Mouse (Mus musculus) intestine, embryonic 14.5 days (tissue): ENCODE measurements at regions not wholly inside any gene's neighbourhood (a gene's known extent, or its start where the extent isn't known, plus 50 kb on each side); places are given as distances from the start of the nearest gene placed in this dataset.

Experiments
- ATAC-seq: fragments of 200-750 bp; cut with Nextera tagmentation; replicated peaks from 2 replicates; pipeline ENCODE4 v1.8.0; 2017; ENCODE audit warnings: low read depth, moderate number of reproducible peaks, moderate TSS enrichment, moderate library complexity; ENCODE audit not compliant: low FRiP score, low TSS enrichment
- DNase-seq: peaks from one replicate; pipeline ENCODE4 v3.0.0-alpha.2; 2018; ENCODE audit warnings: low spot score
- H3K27ac ChIP-seq: fragments of 300-500 bp; sonication (generic); 2 replicates; pipeline ENCODE4 v1.5.1; 2014; ENCODE audit warnings: low read depth, mild to moderate bottlenecking, control low read depth
- H3K27me3 ChIP-seq: fragments of 300-500 bp; sonication (generic); replicated peaks from 2 replicates; pipeline ENCODE4 v1.6.1; 2014; ENCODE audit warnings: low read length, control low read depth; ENCODE audit not compliant: control insufficient read depth, insufficient read depth
- H3K36me3 ChIP-seq: fragments of 300-500 bp; sonication (generic); 2 replicates; pipeline ENCODE4 v1.6.1; 2014; ENCODE audit warnings: low read length, control low read depth; ENCODE audit not compliant: control insufficient read depth, insufficient read depth
- H3K4me1 ChIP-seq: fragments of 300-500 bp; sonication (generic); replicated peaks from 2 replicates; pipeline ENCODE4 v1.6.1; 2014; ENCODE audit warnings: low read length, control low read depth, mixed read lengths; ENCODE audit not compliant: control insufficient read depth, insufficient read depth
- H3K4me2 ChIP-seq: fragments of 300-500 bp; sonication (generic); 2 replicates; pipeline ENCODE4 v1.6.1; 2014; ENCODE audit warnings: low read length
- H3K4me3 ChIP-seq: fragments of 300-500 bp; sonication (generic); 2 replicates; pipeline ENCODE4 v1.5.1; 2014; ENCODE audit warnings: low read depth, low read length, control low read depth, mixed read lengths
- H3K9ac ChIP-seq: fragments of 300-500 bp; sonication (generic); 2 replicates; pipeline ENCODE4 v1.6.1; 2014; ENCODE audit warnings: mild to moderate bottlenecking, low read length
- H3K9me3 ChIP-seq: fragments of 300-500 bp; sonication (generic); 2 replicates; pipeline ENCODE4 v1.6.1; 2016; ENCODE audit warnings: low read length, control low read depth; ENCODE audit not compliant: control insufficient read depth
- WGBS: fragments of 180-500 bp; shearing (Covaris S2); extraction: QIAGEN DNeasy Blood & Tissue Kit; methylation state at CpG from one replicate; pipeline ENCODE4 v1.1.7; 2014; 5-methylcytosine and 5-hydroxymethylcytosine counted together

DNA sequence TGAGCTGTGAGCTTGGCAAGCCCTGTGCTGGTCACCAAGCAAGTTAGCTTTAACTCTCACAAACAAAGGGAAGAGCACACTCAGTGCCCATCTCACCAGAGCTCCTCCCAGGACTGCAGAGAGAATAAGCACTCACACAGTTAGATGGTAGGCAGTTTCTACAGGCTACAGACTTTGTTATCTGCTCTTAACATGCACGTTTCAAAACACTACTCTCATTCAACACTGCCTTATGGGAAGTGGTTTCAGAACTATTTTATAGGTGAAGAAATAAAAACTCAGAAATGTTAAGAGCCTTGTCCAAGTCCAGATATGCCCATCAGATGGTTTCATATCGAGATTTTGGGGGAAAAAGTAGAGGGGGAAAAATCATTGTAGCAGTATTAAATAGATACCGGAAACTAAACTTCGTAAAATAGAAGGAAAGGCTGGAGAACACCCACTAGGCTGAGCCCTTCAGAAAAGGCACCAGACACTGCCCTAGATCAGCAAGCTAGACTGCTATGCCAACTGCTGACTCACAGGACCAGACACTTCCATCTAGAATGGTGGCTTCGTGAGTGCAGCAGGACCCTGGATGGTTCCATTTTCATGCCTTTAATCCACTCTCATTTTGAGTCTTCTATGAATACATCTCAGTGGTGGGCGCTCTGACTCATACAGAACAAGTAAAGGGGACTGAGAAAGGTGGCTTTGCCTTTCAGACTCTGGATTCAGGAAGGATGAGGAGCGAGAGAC is 51.3 kb upstream of the Serbp1 start:
- H3K9me3 ChIP-seq: no peaks in the 10 kb centered on the region
- DNase-seq (no peak), ATAC-seq (no peak)

DNA sequence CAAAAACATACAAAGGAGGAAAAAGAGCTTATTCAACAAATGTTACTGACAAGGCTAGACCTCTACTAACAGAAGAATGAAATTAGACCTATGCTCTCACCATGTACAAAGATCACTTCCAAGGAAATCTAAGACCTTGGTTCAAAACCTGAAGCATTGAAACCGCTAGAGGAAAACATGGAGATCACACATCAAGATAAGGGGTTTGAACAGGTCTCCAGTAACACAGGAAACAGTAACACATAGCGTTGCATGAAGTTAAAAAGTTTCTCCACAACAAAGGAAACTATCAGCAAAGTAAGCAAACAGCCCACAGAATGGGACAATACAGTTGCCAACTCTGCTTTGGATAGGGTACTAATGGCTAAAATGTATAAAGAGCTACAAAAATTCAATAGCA is 53.3 kb upstream of the Serbp1 start:
- Histone ChIP-seq H3K27me3 (no peaks in the 10 kb centered on the region), H3K36me3 (no peaks in the 10 kb centered on the region), H3K27ac (no peak overlapping the region), H3K9me3 (no peaks in the 10 kb centered on the region), H3K4me3 (no peak overlapping the region), H3K9ac (no peak overlapping the region), H3K4me2 (no peak overlapping the region), H3K4me1 (no peaks in the 10 kb centered on the region)
- DNase-seq (no peak), ATAC-seq (no peak)
- WGBS: 84% methylated on average over 2 of the region's 2 CpGs

More for the DNA sequence above, 51.3 kb upstream of the Serbp1 start:
- Histone ChIP-seq H3K36me3 (no peaks in the 10 kb centered on the region), H3K9ac (no peak overlapping the region), H3K4me3 (no peak overlapping the region), H3K27me3 (no peaks in the 10 kb centered on the region), H3K27ac (no peak overlapping the region), H3K4me2 (no peak overlapping the region), H3K4me1 (no peaks in the 10 kb centered on the region)
- WGBS: 79% methylated on average over 7 of the region's 7 CpGs

DNA sequence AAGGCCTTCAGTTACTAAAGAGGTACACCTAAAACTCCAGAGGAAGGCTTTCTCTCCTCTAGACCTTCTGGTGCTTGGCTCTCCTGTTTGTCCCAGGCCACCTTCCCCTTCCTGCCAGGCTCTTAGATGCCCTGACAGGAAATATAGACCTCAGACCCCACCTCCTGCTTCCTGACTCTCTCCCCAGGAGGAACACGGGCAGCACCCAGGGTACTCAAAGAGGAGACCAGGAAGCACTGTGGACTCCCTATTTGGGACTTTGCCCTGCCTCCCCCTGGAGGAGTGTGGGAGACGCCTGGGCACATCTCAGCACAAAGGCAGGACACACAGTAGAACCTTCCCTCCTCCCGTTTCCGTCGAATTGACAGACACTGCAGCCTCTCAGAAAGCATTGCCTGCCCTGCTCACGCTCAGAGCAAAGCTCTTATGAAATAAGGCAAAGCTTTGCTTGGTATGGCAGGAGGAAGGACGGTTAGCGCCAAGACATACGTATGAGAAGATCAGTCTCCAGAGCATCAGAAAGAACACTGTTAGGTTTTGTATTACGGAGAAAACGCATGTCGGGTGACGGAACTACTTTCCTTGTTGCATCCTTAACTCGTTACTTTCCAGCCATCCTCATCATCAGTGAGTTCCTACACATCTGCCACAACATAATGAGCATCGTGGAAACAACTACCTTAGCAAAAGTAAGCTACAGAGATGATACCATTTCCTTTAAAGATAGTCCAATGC is 54.3 kb upstream of the Serbp1 start:
- no peaks in the 10 kb centered on the region for H3K9me3 ChIP-seq
- H3K4me1 ChIP-seq: no peaks in the 10 kb centered on the region
- no peak overlapping the region for H3K9ac ChIP-seq
- H3K4me2 ChIP-seq: no peak overlapping the region
- no peak overlapping the region for H3K27ac ChIP-seq
- no peak overlapping the region for H3K4me3 ChIP-seq
- H3K27me3 ChIP-seq: no peaks in the 10 kb centered on the region
- ATAC-seq (no peak), DNase-seq (no peak)
- 80% methylated on average over 15 of the region's 15 CpGs for WGBS
- no peaks in the 10 kb centered on the region for H3K36me3 ChIP-seq

DNA sequence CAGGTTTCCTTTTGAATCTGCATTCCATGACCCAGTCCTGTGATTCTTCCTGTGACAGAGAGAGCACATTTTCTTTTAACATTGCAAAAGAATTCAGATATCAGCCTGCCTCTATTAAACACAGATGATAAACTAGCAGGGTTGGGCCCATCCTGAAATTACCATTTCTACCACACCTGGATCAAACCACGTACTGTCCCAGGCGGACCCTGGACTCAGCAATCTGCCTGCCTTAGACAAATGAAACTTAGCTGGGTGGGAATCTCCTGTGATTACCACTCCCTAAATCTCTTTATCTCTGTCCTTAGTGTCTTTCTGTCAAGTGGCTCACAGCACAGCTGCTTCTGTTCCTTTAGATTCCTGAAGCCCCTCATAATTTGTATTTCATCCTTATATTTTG is 55.5 kb upstream of the Serbp1 start:
- no peaks in the 10 kb centered on the region for H3K36me3 ChIP-seq
- no peaks in the 10 kb centered on the region for H3K27me3 ChIP-seq
- H3K4me1 ChIP-seq: no peaks in the 10 kb centered on the region
- 84% methylated on average over 2 of the region's 2 CpGs for WGBS
- no peak overlapping the region for H3K27ac ChIP-seq
- no peak overlapping the region for H3K4me2 ChIP-seq
- H3K9ac ChIP-seq: no peak overlapping the region
- DNase-seq (no peak), ATAC-seq (no peak)
- H3K4me3 ChIP-seq: no peak overlapping the region
- no peaks in the 10 kb centered on the region for H3K9me3 ChIP-seq

DNA sequence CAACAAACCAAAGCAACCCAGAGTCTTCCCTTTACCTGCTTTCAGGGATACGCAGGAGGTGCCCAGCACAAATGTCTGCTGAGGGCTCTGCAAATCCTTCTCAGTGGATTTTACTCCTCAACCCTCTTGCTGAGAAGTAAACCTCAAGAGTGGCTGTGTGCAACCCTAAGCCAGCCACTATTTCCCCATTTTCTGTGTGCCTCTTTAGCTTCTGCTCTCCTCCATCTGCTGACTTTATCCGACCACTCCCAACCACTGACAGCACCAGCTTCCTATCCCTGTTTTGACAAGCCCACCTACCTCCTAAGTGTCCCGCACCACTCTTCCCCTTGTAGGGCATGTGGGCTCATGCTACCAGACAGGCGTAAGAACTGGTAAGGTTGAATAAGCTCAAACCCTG is 56.5 kb upstream of the Serbp1 start:
- no peaks in the 10 kb centered on the region for H3K9me3 ChIP-seq
- H3K4me3 ChIP-seq: no peak overlapping the region
- no peaks in the 10 kb centered on the region for H3K4me1 ChIP-seq
- no peaks in the 10 kb centered on the region for H3K36me3 ChIP-seq
- H3K27ac ChIP-seq: no peak overlapping the region
- ATAC-seq: no peak
- no peak for DNase-seq
- no peak overlapping the region for H3K4me2 ChIP-seq
- H3K9ac ChIP-seq: no peak overlapping the region
- 82% methylated on average over 4 of the region's 4 CpGs for WGBS
- H3K27me3 ChIP-seq: no peaks in the 10 kb centered on the region

DNA sequence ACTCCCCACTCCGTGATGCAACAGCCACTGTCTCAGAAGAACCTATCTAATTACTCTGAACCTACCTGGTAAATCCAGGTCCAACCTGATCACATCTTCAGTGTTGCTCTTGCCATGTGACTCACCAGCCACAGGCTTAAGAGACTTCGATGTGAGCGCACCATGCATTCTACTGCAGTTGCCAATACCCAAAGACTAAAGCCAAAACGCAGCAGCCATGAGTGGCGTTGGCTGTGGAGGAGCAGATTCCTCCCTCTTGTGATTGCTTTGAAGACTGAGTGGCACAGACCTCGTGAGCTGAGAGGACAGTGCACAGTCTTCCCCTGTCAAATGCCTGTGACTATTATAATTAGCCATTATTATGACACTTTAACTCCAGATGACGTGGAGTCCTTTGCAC is 58.6 kb upstream of the Serbp1 start:
- Histone ChIP-seq H3K4me2 (no peak overlapping the region), H3K4me1 (no peaks in the 10 kb centered on the region), H3K9ac (no peak overlapping the region), H3K27me3 (no peaks in the 10 kb centered on the region), H3K9me3 (no peaks in the 10 kb centered on the region), H3K36me3 (no peaks in the 10 kb centered on the region), H3K27ac (no peak overlapping the region), H3K4me3 (no peak overlapping the region)
- 76% methylated on average over 7 of the region's 7 CpGs for WGBS
- ATAC-seq (no peak), DNase-seq (no peak)

DNA sequence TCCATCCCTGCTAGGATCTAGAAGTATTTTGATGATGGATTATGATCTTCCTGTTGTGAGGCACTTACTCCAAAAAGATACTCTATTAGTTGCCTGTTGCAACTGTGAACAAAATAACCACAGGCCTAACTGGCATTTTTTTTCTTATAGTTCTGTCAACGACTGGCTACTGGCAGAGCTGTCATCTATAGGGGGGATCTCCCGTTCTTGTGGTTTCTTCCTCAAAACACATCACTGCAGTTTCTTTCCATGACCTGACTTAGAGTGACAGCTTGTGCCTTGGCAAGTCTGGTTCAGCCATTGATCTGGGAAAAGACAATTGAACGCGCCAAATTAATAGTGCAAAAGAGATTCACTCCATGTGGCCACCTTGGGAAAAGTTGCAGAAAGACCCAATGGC is 59.4 kb upstream of the Serbp1 start:
- H3K9me3 ChIP-seq: no peaks in the 10 kb centered on the region
- H3K4me1 ChIP-seq: no peaks in the 10 kb centered on the region
- H3K4me3 ChIP-seq: no peak overlapping the region
- 89% methylated on average over 4 of the region's 4 CpGs for WGBS
- no peaks in the 10 kb centered on the region for H3K36me3 ChIP-seq
- H3K27ac ChIP-seq: no peak overlapping the region
- no peak overlapping the region for H3K9ac ChIP-seq
- DNase-seq: no peak
- no peak overlapping the region for H3K4me2 ChIP-seq
- ATAC-seq: no peak
- no peaks in the 10 kb centered on the region for H3K27me3 ChIP-seq

DNA sequence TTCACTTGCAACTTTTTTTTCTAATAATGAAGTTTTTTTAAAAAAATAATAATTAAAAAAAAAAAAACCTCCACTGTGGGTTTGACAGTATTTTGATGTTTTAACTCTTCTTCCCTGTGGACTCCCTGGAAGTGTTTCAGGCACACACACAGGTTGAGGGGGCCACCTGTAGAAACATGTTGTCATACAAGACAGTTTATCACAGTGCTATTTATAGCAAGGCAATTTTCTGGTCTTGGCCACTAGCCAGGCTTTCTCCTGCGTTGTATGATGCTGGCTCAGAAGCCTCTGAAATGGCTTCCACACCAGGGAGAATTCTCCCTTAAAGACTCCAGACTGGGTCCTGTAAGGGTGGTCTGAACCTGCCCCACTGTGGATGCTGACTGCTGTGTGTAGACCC is 59.9 kb upstream of the Serbp1 start:
- Histone ChIP-seq H3K27me3 (no peaks in the 10 kb centered on the region), H3K27ac (no peak overlapping the region), H3K4me1 (no peaks in the 10 kb centered on the region), H3K36me3 (no peaks in the 10 kb centered on the region), H3K9ac (no peak overlapping the region), H3K9me3 (no peaks in the 10 kb centered on the region), H3K4me2 (no peak overlapping the region), H3K4me3 (no peak overlapping the region)
- 22% methylated on average over 1 of the region's 1 CpGs for WGBS
- DNase-seq: no peak
- ATAC-seq: no peak

DNA sequence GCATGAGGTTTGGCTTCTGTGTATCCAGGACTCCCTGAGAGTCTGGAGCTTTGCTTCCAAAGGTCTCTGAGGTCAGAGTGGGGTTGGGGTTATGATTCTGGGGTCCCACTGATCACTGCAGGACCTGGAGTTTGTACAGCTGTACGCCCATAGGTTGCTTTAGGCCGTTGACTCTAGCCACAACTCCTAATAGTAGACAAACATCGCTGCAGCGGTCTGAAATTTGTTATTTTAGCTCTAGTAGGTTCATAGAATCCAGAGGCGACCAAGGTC is 67.4 kb upstream of the Serbp1 start:
- Histone ChIP-seq H3K36me3 (no peaks in the 10 kb centered on the region), H3K4me2 (peak overlapping the region; percentile 36), H3K4me3 (0 out of 2 replicates have a peak overlapping the region, but pooled peaks have one; percentile 10), H3K9me3 (no peaks in the 10 kb centered on the region), H3K27me3 (no peaks in the 10 kb centered on the region), H3K9ac (no peak overlapping the region), H3K4me1 (peaks cover 4% of the 10 kb centered on the region; the same call in 1 of the 2 replicates), H3K27ac (no peak overlapping the region)
- WGBS: 87% methylated on average over 5 of the region's 5 CpGs
- no peak for DNase-seq
- no peak for ATAC-seq
